Mouse (Mus musculus) limb, embryonic 14.5 days (tissue): Measurements from ENCODE around the gene Fyb. TPM values are rescaled to one million over a fixed set of nuclear protein-coding genes. Genes with fewer than 3 reads are reported as not detected.

Source experiments
- ATAC-seq: fragments of 200-750 bp; cut with Nextera tagmentation; 2 replicates; pipeline ENCODE4 v1.8.0; 2017; ENCODE audit warnings: low read depth, moderate number of reproducible peaks, moderate TSS enrichment; ENCODE audit not compliant: low FRiP score
- DNase-seq: peaks from one replicate; pipeline ENCODE4 v3.0.0-alpha.2; 2015; ENCODE audit warnings: low spot score
- H3K27ac ChIP-seq: fragments of 300-500 bp; sonication (generic); replicated peaks from 2 replicates; pipeline ENCODE4 v1.5.1; 2014; ENCODE audit warnings: low read depth, mild to moderate bottlenecking, low read length, moderate library complexity, mixed read lengths
- H3K27me3 ChIP-seq: fragments of 300-500 bp; sonication (generic); 2 replicates; pipeline ENCODE4 v1.6.1; 2014; ENCODE audit warnings: low read length, mixed read lengths; ENCODE audit not compliant: control insufficient read depth, insufficient read depth
- H3K36me3 ChIP-seq: fragments of 300-500 bp; sonication (generic); 2 replicates; pipeline ENCODE4 v1.6.1; 2014; ENCODE audit warnings: mild to moderate bottlenecking, low read length, moderate library complexity, mixed read lengths; ENCODE audit not compliant: control insufficient read depth, insufficient read depth
- H3K4me1 ChIP-seq: fragments of 300-500 bp; sonication (generic); 2 replicates; pipeline ENCODE4 v1.6.1; 2014; ENCODE audit warnings: antibody characterized with exemption, low read length, mixed read lengths; ENCODE audit not compliant: control insufficient read depth, insufficient read depth
- H3K4me2 ChIP-seq: fragments of 300-500 bp; sonication (generic); replicated peaks from 2 replicates; pipeline ENCODE4 v1.6.1; 2014; ENCODE audit warnings: low read depth, mild to moderate bottlenecking, low read length, moderate library complexity; ENCODE audit not compliant: severe bottlenecking
- H3K4me3 ChIP-seq: fragments of 300-500 bp; sonication (generic); replicated peaks from 2 replicates; pipeline ENCODE4 v1.5.1; 2014; ENCODE audit warnings: low read length
- H3K9ac ChIP-seq: fragments of 300-500 bp; sonication (generic); 2 replicates; pipeline ENCODE4 v1.6.1; 2014; ENCODE audit warnings: mild to moderate bottlenecking, low read depth, low read length, moderate library complexity; ENCODE audit not compliant: severe bottlenecking
- H3K9me3 ChIP-seq: fragments of 300-500 bp; sonication (generic); 2 replicates; pipeline ENCODE4 v1.6.1; 2016; ENCODE audit warnings: low read length; ENCODE audit not compliant: control insufficient read depth
- POLR2A ChIP-seq: fragments of 200-500 bp; IDR thresholded peaks from 2 replicates; pipeline ENCODE4 v1.8.0; 2012; ENCODE audit warnings: inconsistent platforms, mild to moderate bottlenecking, moderate library complexity, borderline replicate concordance; ENCODE audit not compliant: insufficient read depth, insufficient read length; ENCODE audit errors: extremely low read depth
- WGBS: fragments of 180-500 bp; shearing (Covaris S2); extraction: QIAGEN DNeasy Blood & Tissue Kit; methylation state at CpG from one replicate; pipeline ENCODE4 v1.1.7; 2014; 5-methylcytosine and 5-hydroxymethylcytosine counted together
- polyA plus RNA-seq, 2 experiments: library from polyadenylated mRNA; depleted of rRNA in 1 of 2; stranded (reverse) in 1 of 2; unstranded in 1 of 2; fragments of >200 nt; fragmentation: Nextera tagmentation in 1 of 2; extraction: Ambion mirVana in 1 of 2; gene quantifications; 2 replicates each; pipeline versions ENCODE4 v1.2.1 to v1.2.3; 2012 to 2014

Gene Fyb
- polyA plus RNA-seq, 2 experiments, result 6.0 to 8.0 TPM

DNA sequence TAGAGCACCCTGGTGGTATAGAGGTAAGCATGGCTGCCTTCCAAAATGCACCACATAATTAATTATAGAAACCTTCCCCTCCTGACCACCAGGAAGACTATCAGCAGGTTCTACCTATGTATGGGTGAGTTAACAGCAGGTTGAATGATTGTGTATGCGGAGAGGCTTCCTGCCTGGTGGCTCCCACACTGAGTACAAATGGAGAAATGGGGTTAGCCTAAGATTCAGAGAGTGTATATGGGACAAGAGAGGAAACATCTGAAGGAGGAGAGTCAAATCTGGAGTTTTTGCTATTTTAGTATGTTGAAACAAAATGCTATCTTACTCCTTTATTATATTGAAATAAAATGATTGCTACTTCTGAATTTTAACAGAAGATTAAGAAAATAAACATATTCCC is 5.1 kb upstream of the Fyb start:
- Histone ChIP-seq H3K4me2 (no peak overlapping the region), H3K4me1 (no peaks in the 10 kb centered on the region), H3K27me3 (no peaks in the 10 kb centered on the region), H3K4me3 (no peak overlapping the region), H3K9ac (no peak overlapping the region), H3K27ac (no peak overlapping the region), H3K36me3 (no peaks in the 10 kb centered on the region), H3K9me3 (no peaks in the 10 kb centered on the region)
- DNase-seq, result no peak
- 89% methylated on average over 1 of the region's 1 CpGs for WGBS
- no peak for ATAC-seq
- TF ChIP-seq POLR2A, result no peak

DNA sequence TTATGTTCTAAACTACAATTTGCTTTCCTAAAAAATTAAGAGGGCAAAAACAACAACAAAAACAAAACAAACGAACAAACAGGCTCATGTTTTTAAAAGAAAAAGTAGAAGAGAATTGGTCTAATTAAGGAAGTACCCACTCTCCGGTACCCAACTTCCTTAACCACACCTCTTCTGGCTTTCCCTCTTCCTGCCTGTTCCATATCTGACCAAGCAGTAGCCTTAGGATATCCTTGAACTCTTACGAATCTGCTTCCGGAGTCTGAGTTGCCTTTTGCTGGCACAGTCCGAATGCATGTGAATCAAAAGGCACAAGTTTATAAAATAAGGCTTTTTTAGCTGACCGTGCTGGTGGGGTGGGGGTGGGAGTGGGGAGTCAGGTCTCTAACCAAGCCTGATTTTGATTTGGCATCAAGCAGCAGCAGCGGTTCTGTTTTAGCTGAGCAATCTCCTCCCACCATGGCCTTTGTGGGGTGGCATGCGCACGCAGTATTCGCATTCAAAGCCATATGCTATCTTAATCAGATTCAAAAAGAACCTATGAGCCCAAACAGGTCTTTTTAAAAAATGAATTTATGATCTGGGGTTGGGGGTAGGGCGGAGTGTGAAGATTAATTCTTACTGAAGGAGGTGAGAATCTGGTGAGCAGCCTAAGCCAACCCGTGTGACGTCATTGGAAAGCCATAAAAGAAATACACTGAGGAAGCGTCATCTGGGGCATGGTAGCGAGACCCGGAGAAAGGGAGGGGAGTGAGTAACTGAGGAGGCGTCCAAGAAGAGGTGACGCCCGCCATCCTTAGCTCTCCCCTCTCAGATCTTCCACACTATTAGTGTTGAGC is 3.0 kb upstream of the Fyb start:
- no peak overlapping the region for H3K4me2 ChIP-seq
- H3K9me3 ChIP-seq, result no peaks in the 10 kb centered on the region
- no peak overlapping the region for H3K27ac ChIP-seq
- H3K27me3 ChIP-seq, result no peaks in the 10 kb centered on the region
- no peak overlapping the region for H3K4me3 ChIP-seq
- H3K36me3 ChIP-seq, result no peaks in the 10 kb centered on the region
- TF ChIP-seq POLR2A, result no peak
- no peak for ATAC-seq
- WGBS, result 75% methylated on average over 19 of the region's 19 CpGs
- DNase-seq, result no peak
- H3K9ac ChIP-seq, result no peak overlapping the region
- H3K4me1 ChIP-seq, result no peaks in the 10 kb centered on the region

DNA sequence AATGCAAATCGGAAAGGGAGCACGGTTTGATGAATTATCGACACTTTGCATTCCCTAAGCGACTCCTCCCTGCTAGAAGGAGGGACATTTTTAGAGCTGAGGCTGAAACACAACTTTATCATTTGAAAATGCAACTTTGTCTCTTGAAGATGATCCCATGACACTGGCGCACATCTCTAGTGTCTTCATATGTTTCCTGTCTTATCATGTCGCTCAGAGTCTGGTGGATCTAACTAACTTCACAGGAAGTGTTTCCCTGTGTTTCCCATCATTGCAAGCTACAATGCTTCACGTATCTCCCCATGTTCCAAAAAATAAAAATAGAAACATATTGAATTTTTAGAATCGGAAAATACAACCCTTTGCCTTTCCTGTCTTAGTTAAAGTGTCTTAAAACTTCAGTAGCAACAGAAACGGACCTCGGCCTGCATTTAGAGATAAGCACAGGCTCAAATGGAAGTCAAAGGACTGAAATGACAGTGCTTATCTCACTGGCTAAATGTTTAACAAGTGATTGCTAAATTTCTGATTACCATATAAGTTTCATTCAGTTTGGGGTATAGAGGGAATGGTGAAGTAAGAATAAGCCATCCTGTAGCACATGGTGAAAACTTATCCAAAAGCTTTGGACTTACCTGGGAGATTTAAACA is 2.0 kb upstream of the Fyb start:
- Histone ChIP-seq H3K4me3 (no peak overlapping the region), H3K9ac (no peak overlapping the region), H3K9me3 (no peaks in the 10 kb centered on the region), H3K4me1 (no peaks in the 10 kb centered on the region), H3K4me2 (no peak overlapping the region), H3K27me3 (no peaks in the 10 kb centered on the region), H3K36me3 (no peaks in the 10 kb centered on the region), H3K27ac (no peak overlapping the region)
- 86% methylated on average over 10 of the region's 10 CpGs for WGBS
- DNase-seq, result no peak
- no peak for TF ChIP-seq POLR2A
- no peak for ATAC-seq

DNA sequence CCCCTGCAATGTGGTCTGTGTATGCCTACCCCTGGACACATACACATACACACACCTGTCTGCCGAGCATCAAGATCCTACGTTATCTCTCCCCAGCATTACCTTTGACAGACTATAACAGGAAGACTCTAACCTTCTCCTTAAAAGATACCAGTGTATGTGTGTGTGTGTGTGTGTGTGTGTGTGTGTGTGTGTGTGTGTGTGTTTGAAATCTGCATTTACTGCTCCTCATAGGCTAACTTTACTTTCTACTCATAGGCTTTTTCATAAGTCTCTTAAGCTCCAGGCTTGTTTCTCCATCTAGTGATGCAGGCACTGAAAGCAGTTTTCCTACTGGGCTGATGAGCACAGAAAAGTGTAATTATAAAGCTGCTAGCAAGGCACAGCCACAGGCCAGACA is 2.1 kb downstream of the Fyb start:
- Histone ChIP-seq H3K9me3 (no peaks in the 10 kb centered on the region), H3K9ac (no peak overlapping the region), H3K27ac (no peak overlapping the region), H3K27me3 (no peaks in the 10 kb centered on the region), H3K4me3 (no peak overlapping the region), H3K36me3 (no peaks in the 10 kb centered on the region), H3K4me1 (no peaks in the 10 kb centered on the region), H3K4me2 (no peak overlapping the region)
- no peak for TF ChIP-seq POLR2A
- no peak for ATAC-seq
- 90% methylated on average over 2 of the region's 2 CpGs for WGBS
- DNase-seq, result no peak

DNA sequence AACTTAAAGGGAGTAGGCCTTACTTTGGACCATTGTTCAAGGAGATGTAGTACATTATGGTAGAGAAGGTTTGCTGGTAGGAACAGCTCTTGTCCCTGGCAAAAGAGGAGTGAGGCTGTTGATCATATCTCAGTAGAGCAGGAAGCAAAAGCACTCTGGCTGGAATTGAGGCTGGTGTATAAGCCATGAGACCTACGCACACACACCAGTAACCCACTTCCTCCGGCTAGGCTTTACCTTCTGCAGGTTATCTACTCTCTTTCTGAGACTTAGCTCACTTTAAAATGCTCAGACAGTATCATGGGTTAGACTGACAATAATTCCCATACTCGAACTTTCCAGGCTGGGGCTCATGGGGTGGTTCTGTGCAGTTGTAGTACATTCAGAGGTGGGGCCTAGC is 2.7 kb downstream of the Fyb start:
- 75% methylated on average over 3 of the region's 3 CpGs for WGBS
- H3K36me3 ChIP-seq, result no peaks in the 10 kb centered on the region
- no peak overlapping the region for H3K27ac ChIP-seq
- no peak for TF ChIP-seq POLR2A
- H3K9me3 ChIP-seq, result no peaks in the 10 kb centered on the region
- no peak overlapping the region for H3K9ac ChIP-seq
- no peak overlapping the region for H3K4me3 ChIP-seq
- no peak for ATAC-seq
- no peaks in the 10 kb centered on the region for H3K27me3 ChIP-seq
- H3K4me2 ChIP-seq, result no peak overlapping the region
- H3K4me1 ChIP-seq, result no peaks in the 10 kb centered on the region
- DNase-seq, result no peak
